8 mouse cellular contexts compared by ENCODE assay signal in the genomic region with DNA sequence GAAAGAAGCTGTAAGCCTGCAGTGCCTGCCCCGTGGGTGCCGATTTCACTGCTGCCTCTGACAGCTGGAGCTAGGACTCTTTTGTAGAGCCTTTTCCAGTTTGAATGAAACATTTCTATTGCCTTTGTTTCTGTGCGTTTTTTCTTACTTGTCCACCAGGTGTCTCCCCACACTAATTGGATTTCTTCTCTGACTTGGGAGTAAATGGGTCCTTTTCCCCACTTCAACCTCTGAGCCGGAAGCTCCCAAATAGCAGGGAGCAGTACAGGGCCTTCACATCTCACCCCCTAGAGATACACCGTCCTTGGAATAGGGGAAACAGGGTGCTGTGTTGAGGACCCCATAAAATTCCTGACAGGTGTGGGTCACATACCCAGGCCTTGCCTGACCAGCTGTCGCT. TPM values are rescaled to one million over a fixed set of nuclear protein-coding genes. Genes with fewer than 3 reads are reported as not detected.
DNase-seq lines count a peak whose midpoint lies in the region; ATAC-seq and TF ChIP-seq lines count a peak whose summit lies in the region.
"Had no signal": no experiment of that assay in that cellular context is flagged by ENCODE, and none has a peak within 500 bp of the region (broad histone marks: within the 10 kb centered on the region; RNA-seq: fewer than 3 reads in every experiment).

No protein-coding gene starts in this region.

- 64% methylated on average over 6 of the region's 6 CpGs for WGBS in thymus, adult 2 months
- WGBS in forebrain, embryonic 12.5 days = 30% methylated on average over 6 of the region's 6 CpGs
- WGBS in limb, embryonic 10.5 days = 46% methylated on average over 6 of the region's 6 CpGs

- no peaks in the 10 kb centered on the region for H3K9me3 ChIP-seq in forebrain, embryonic 12.5 days
- H3K9me3 ChIP-seq in limb, embryonic 10.5 days (replicated peaks) = no peaks in the 10 kb centered on the region

- 0 out of 2 replicates have a peak overlapping the region, but pooled peaks have one; percentile 1 for H3K9ac ChIP-seq in forebrain, embryonic 12.5 days

- H3K27me3 ChIP-seq in thymus, adult 2 months (ENCODE audit: control insufficient read depth, insufficient read depth, low read length) = no peaks in the 10 kb centered on the region
- no peaks in the 10 kb centered on the region for H3K27me3 ChIP-seq in forebrain, embryonic 12.5 days
- no peaks in the 10 kb centered on the region for H3K27me3 ChIP-seq in limb, embryonic 10.5 days (ENCODE audit: low read depth, poor library complexity, severe bottlenecking)

- no peak overlapping the region for H3K27ac ChIP-seq in thymus, adult 2 months (ENCODE audit: control insufficient read depth, insufficient read depth, low read length)
- peak overlapping the region; percentile 44; the same call in 1 of the 2 replicates for H3K27ac ChIP-seq in forebrain, embryonic 12.5 days
- H3K27ac ChIP-seq in limb, embryonic 10.5 days = peak overlapping the region; percentile 92

- no peak for ATAC-seq in forebrain, embryonic 12.5 days (ENCODE audit: low FRiP score)

- no peaks in the 10 kb centered on the region for H3K36me3 ChIP-seq in thymus, adult 2 months (ENCODE audit: control insufficient read depth, insufficient read depth, low read length)
- H3K36me3 ChIP-seq in forebrain, embryonic 12.5 days (replicated peaks) = peaks cover 40% of the 10 kb centered on the region
- peaks cover 47% of the 10 kb centered on the region for H3K36me3 ChIP-seq in limb, embryonic 10.5 days

- DNase-seq in thymus, postnatal 0 days (ENCODE audit: low spot score) = peak; percentile 44
- DNase-seq in thymus, adult 2 months = no peak
- no peak for DNase-seq in limb, embryonic 10.5 days (ENCODE audit: low spot score)
- peak; percentile 77 for DNase-seq in retina, postnatal 1 day
- DNase-seq in adrenal gland, postnatal 4 days (ENCODE audit: low spot score in 2 of 2) = no peak
- DNase-seq in cerebellum, postnatal 4 days (ENCODE audit: low spot score in 2 of 2) = no peak

- TF ChIP-seq CTCF in thymus, adult 2 months (IDR thresholded peaks at IDR 0.05; ENCODE audit: borderline replicate concordance, control insufficient read depth, extremely low read depth, insufficient read depth, low read length, poor library complexity) = no peak

- no peak overlapping the region for H3K4me3 ChIP-seq in thymus, adult 2 months (ENCODE audit: control insufficient read depth, insufficient read depth, low read length)
- H3K4me3 ChIP-seq in forebrain, embryonic 12.5 days (replicated peaks) = no peak overlapping the region
- no peak overlapping the region for H3K4me3 ChIP-seq in limb, embryonic 10.5 days

- TF ChIP-seq POLR2A in thymus, adult 2 months (IDR thresholded peaks at IDR 0.05; ENCODE audit: control insufficient read depth, extremely low read depth, insufficient read depth, low read length, poor library complexity) = no peak

- H3K4me2 ChIP-seq in forebrain, embryonic 12.5 days = no peak overlapping the region

- peaks cover 29% of the 10 kb centered on the region for H3K4me1 ChIP-seq in thymus, adult 2 months (replicated peaks; ENCODE audit: control insufficient read depth, insufficient read depth, low read length)
- peaks cover 44% of the 10 kb centered on the region for H3K4me1 ChIP-seq in forebrain, embryonic 12.5 days
- H3K4me1 ChIP-seq in limb, embryonic 10.5 days = peaks cover 52% of the 10 kb centered on the region

RNA-seq across cellular contexts. Expression of gene Lzts2, which starts 1.6 kb away (rescaled TPM):
- polyA plus RNA-seq in thymus, postnatal 0 days (2015; fragmentation: Nextera tagmentation; extraction: Ambion mirVana) = 12.5 and 13.2 TPM in 2 replicates
- 37.6 and 41.2 TPM in 2 replicates for polyA plus RNA-seq in thymus, adult 2 months (2012; rRNA removed)
- 48.7 and 51.4 TPM in 2 replicates for polyA plus RNA-seq in forebrain, embryonic 12.5 days (2016; fragmentation: Nextera tagmentation; extraction: Ambion mirVana)
- 87.5 and 90.8 TPM in 2 replicates for polyA plus RNA-seq in limb, embryonic 10.5 days (2016; fragmentation: Nextera tagmentation; extraction: Ambion mirVana)
- total RNA-seq in adrenal gland, postnatal 4 days (2021) = 100 to 1,000 TPM; 107 to 119 TPM

RNA-seq across cellular contexts. Expression of gene Mrpl43, which starts 6.4 kb away (rescaled TPM):
- 89.1 and 102 TPM in 2 replicates for polyA plus RNA-seq in thymus, postnatal 0 days (2015; fragmentation: Nextera tagmentation; extraction: Ambion mirVana)
- polyA plus RNA-seq in thymus, adult 2 months (2012; rRNA removed) = 121 and 137 TPM in 2 replicates
- 71.0 and 75.8 TPM in 2 replicates for polyA plus RNA-seq in forebrain, embryonic 12.5 days (2016; fragmentation: Nextera tagmentation; extraction: Ambion mirVana)
- polyA plus RNA-seq in limb, embryonic 10.5 days (2016; fragmentation: Nextera tagmentation; extraction: Ambion mirVana) = 69.8 and 75.3 TPM in 2 replicates
- total RNA-seq in adrenal gland, postnatal 4 days (2021) = 10 to 100 TPM; 49.9 to 51.2 TPM

RNA-seq across cellular contexts. Expression of gene Twnk, which starts 7.2 kb away (rescaled TPM):
- polyA plus RNA-seq in thymus, postnatal 0 days (2015; fragmentation: Nextera tagmentation; extraction: Ambion mirVana) = 13.4 and 15.5 TPM in 2 replicates
- polyA plus RNA-seq in thymus, adult 2 months (2012; rRNA removed) = 11.5 and 11.6 TPM in 2 replicates
- polyA plus RNA-seq in forebrain, embryonic 12.5 days (2016; fragmentation: Nextera tagmentation; extraction: Ambion mirVana) = 23.5 and 23.9 TPM in 2 replicates
- polyA plus RNA-seq in limb, embryonic 10.5 days (2016; fragmentation: Nextera tagmentation; extraction: Ambion mirVana) = 39.2 and 45.4 TPM in 2 replicates
- total RNA-seq in adrenal gland, postnatal 4 days (2021) = 10 to 100 TPM; 30.5 to 33.0 TPM

RNA-seq across cellular contexts. Expression of gene Sema4g, which starts 23.7 kb away (rescaled TPM):
- polyA plus RNA-seq in thymus, postnatal 0 days (2015; fragmentation: Nextera tagmentation; extraction: Ambion mirVana) = 0.62 and 1.2 TPM in 2 replicates
- polyA plus RNA-seq in thymus, adult 2 months (2012; rRNA removed) = 13.7 TPM in 2 replicates
- 7.0 and 7.5 TPM in 2 replicates for polyA plus RNA-seq in forebrain, embryonic 12.5 days (2016; fragmentation: Nextera tagmentation; extraction: Ambion mirVana)
- 3.4 and 5.4 TPM in 2 replicates for polyA plus RNA-seq in limb, embryonic 10.5 days (2016; fragmentation: Nextera tagmentation; extraction: Ambion mirVana)
- total RNA-seq in adrenal gland, postnatal 4 days (2021) = 10 to 100 TPM; 15.5 to 26.5 TPM

RNA-seq across cellular contexts. Expression of gene Pdzd7, which starts 32.9 kb away (rescaled TPM):
- 0.05 and 0.08 TPM in 2 replicates for polyA plus RNA-seq in thymus, postnatal 0 days (2015; fragmentation: Nextera tagmentation; extraction: Ambion mirVana)
- 0.33 and 0.47 TPM in 2 replicates for polyA plus RNA-seq in thymus, adult 2 months (2012; rRNA removed)
- polyA plus RNA-seq in forebrain, embryonic 12.5 days (2016; fragmentation: Nextera tagmentation; extraction: Ambion mirVana) = 0.45 and 0.50 TPM in 2 replicates
- polyA plus RNA-seq in limb, embryonic 10.5 days (2016; fragmentation: Nextera tagmentation; extraction: Ambion mirVana) = 0.20 and 0.28 TPM in 2 replicates
- under 1 TPM; 0.25 to 0.34 TPM for total RNA-seq in adrenal gland, postnatal 4 days (2021)
- total RNA-seq: liver, adult 2 months had no signal

Comparison
In these comparisons a context has a peak if more than half of its experiments do, and no peak if none do; other contexts are left out.
1. DNase-seq: peak in thymus, postnatal 0 days (single experiment) and retina, postnatal 1 day (single experiment); none in thymus, adult 2 months (single experiment), limb, embryonic 10.5 days (single experiment), adrenal gland, postnatal 4 days (0 of 2) and cerebellum, postnatal 4 days (0 of 2).